Mouse (Mus musculus) granulocyte monocyte progenitor cell, adult 5-6 weeks (primary cell): ENCODE measurements at regions not wholly inside any gene's neighbourhood (a gene's known extent, or its start where the extent isn't known, plus 50 kb on each side); places are given as distances from the start of the nearest gene placed in this dataset.
"Not testable (repeated sequence)": the region's sequence is repeated elsewhere in the genome, so short reads cannot be mapped to it uniquely, and the experiment has no call there.

ENCODE experiments used
- ATAC-seq: replicated peaks from 2 replicates; pipeline ENCODE4 v1.8.0; 2016; ENCODE audit warnings: mild to moderate bottlenecking, moderate TSS enrichment, inconsistent platforms; ENCODE audit not compliant: poor library complexity, severe bottlenecking

DNA sequence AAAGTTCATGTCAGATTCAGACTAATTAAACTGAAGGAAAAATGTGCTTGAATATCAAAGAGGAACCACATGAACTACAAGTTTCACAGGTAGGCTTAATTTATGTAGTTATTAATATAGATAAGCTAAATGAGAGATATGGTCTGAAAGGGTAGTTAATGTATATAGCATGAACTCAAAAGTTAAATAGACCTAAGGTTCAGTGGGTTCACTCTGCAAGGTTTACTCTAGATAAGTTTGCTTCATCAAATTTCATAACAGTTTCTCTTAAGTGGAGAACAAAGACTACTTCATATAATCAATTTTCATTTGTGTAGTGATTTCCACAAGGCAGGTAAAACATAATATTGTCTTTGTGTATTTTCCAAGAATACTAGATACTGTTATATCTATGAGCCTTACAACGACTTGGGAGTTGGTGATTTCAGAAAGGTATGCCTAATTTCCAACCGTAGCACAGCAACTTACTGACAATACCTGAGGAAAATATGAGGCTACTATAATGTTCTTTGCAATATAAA, 656.2 kb downstream of the Trib2 start:
- no peak for ATAC-seq

DNA sequence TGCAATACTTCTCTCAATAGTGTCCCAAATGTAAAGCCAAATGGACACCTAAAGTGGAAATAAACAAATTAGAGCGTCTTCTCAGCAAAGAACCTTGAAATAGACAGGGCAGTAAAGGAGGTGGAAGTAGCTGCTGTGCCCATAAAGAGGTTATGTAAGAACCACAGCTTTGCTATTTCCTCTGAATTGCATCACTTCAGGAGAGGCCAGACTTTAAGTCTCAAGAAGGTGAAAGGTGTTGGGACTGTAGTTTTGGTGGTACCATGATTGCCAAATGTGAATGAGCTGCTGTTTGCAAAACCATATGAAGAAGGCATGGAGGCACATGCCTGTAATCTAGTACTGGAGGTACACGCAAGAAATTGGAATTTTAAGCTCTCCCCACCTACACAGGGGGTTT, 670.3 kb downstream of the Trib2 start:
- ATAC-seq: no peak

DNA sequence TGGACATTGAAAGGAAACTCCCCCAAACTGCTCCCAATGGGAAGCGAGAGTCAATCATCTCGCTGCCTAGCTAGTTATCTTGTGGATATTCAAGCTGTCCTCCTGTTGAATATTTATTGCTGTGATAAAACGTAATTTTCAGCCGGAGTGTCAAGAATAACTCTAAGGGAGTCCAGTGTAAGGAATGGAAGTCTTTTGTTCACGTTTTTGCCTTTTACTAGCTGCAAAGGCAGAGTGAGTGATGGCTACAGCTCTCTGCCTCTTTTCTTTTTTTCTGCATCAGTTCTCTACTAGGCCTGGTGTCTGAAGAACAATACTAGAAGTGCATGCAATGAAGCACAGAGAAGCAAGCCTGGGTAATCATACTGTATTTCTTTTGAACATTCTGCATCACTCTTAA, 679.7 kb downstream of the Trib2 start:
- ATAC-seq: no peak

DNA sequence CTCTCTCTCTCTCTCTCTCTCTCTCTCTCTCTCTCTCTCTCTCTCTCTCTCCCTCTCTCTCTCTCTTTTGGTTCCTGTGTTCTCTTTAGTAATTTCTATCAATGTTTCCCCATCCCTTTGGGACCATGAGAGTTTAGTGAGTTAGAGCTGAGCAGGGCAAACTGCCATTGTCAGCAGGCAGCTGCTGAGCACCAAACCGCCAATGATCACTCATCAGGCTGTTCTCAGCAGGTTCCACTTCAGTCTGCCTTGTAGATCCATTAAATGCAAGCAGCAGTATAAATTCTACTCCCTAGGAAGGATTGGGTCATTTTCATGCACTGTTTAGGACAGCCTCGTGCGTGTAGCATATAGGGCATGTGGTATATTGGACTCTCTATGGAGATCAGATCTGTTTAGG, 692.5 kb downstream of the Trib2 start:
- ATAC-seq: no peak

DNA sequence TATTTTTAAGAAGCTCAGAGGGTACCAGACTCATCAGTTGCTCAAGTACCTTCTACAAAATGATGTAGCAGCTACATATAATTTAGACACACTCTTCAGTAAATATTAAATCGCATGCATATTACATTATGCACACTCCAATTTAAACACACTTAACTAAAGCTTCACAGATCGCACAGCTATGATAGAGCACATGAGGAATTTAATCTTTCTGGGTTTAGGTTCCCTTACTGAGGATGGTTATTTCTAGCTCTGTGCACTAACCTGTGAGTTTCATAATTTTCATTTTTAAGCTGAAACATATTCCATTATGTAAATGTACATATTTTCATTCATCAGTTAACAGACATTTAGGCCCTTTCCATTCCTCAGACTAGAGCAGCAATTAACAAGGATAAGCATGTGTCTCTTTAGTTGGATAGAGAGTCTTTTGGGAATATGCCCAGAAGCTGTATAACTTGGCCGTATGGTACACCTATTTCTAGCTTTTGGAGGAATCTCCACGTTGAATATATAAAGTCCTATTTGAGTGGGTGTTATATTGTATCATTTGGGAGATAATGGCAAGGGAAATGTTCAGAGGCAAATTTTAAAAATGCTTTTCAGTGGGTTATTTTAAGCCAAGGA, 694.0 kb downstream of the Trib2 start:
- no peak for ATAC-seq

DNA sequence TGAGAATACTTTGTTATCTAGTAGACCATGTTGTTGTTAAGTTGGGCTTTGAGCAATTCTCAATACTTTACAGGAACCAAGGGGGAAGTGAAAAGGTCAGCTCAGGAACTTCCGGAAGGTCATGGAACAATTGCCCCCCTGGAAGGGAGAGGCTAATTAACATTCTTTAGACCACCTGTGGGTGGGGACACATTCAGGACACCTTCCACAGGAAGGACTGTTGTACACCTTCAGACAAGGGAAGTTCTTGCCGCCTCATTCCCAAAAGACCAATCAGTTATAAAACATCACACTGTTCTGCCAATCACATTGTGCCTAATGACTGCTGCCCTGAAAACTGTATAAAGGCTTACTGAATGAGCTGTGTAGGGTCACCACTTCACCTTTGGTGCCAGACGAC, 701.2 kb downstream of the Trib2 start:
- no peak for ATAC-seq

DNA sequence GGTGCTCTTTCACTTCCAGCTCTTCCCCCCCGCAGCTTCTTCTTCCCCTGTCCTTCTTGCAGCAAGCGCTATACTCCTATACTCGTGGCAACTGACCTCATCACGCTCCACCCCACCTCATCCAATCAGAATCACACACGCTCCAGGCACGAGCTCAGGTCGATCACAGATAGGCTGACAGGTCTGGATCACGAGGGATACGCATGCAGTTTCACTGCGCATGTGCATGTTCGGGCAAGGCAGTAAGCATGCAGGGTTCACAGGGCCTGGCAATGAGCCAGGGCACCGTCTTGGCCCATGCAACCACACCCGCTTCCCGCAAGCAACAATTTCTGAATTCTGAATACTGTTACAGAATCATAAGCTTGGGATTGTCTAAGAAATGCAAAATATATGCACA, 701.9 kb downstream of the Trib2 start:
- no peak for ATAC-seq

DNA sequence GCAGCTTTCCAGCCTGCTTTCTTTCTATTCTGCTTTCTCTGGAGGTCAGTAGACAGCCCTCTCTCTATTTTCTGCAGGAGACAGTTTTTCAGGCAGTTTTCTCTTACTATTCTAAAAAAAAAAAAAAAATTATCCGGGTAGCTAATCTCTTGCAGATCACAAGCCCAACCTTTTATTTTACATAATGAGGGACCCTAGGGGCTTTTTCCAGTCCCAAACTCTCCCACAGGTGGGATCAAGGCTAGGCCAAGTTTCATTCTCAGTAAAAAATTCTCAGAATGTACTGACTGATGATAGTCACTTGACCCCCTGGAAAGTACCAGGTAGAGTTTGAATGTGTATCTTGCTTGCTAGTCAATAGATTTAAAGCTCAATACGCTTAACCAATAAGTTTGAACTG, 705.7 kb downstream of the Trib2 start:
- no peak for ATAC-seq

DNA sequence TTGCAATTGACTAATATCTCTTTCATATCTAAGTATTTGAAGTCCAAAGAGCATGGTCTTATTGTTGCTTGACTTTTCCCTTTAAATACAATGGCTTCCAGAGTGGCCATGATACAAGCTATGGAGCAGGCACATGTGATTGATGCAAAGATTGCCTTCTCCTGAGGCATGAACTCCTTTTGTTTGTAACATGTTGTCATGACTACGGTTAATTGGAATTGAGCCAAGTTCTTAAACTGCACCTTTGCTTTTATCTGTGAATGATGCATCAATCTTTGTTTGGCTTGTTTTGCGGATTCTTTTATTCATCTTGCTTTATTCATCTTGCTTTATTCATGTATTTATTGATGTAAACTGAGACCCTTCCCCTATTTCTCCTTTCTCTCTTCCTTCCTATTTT, 711.8 kb downstream of the Trib2 start:
- ATAC-seq: no peak

DNA sequence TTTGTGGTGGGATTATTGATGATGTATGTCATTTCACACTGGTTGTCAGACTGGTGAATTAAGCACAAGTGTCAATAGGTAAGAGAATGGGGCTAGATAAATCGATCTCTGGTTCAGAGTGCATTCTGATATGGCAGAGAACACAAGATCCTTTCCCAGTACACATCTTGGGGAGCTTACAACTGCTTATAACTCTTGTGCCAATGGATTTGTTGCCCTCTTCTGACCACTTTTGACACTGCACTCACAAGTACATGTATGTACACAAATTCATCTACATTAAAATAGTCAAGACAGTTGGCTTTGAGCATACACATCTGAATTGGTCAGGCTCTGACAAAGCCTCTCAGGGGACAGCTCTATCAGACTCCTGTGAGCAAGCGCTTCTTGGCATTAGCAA, 738.1 kb downstream of the Trib2 start:
- ATAC-seq: no peak

DNA sequence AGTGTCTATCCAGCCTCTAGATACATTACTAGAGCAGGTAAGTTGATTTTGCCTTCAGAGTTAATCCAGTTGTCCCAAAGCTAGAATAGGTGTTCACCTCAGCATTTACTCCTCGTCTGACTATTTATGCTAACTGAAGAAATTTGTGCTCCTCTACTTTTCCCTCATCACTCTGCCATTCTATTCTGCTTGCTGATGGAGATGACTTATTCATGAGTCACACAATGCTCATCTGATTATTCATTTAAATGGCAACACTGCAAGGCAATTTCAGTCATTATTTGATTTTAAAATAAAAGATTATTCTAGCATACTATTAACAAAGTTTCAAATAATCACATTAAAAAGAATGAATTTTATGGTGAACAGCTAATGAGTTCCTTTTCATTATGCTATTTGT, 752.4 kb downstream of the Trib2 start:
- ATAC-seq: no peak

DNA sequence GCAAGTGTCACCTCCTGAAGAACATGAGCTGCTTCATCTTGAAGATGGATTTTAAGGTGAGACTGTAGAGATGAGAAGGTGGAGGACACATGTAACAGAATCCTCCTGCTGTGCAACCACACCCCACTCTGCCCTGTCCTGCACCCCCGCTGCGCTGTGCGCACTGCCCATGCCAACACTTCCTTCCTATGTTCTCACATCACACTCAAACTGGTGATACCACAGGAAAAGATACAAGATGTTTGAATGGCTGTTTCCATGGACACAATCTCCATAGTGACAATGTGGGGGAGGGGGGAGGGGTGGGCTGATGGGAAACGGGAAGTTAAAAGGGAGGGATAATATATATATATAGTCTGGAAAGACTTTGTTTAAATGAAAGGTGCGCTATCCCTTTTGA, 765.3 kb downstream of the Trib2 start:
- ATAC-seq: no peak

DNA sequence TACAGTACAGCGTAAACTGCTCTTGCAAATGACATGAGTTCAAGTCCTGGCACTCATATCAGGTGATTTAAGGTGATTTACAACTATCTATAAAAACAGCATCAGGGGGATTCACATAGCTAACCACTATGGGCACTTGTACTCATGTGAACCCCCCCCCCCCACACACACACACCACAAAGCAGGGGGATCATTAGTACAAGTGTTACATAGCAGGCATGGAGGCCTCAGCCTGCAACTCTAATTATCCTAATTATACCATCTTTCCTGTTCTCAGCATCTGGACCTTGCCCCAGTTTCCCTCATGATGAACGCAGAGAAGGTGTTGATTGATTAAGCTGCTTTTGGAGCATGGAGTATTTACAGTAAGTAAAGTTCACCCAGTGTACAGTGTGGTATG, 773.5 kb downstream of the Trib2 start:
- no peak for ATAC-seq

DNA sequence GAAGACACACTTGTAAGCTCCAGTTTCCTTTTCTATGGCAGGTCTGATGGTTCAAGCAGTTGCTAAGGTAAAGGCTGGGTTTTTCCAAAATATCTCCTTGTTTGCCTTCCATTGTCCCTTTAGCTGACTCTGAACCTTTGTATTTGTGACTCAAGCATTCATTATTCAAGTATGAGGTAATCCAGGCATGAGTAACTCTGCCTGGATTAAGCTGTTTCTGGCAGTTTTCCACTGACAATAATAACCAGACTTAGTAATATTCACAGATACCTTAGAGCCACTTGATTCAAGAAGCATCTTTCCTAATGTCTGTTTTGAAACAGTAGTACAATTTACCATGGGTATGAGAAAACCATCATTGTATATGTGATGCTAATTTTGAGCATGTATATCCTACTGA, 805.6 kb downstream of the Trib2 start:
- no peak for ATAC-seq

DNA sequence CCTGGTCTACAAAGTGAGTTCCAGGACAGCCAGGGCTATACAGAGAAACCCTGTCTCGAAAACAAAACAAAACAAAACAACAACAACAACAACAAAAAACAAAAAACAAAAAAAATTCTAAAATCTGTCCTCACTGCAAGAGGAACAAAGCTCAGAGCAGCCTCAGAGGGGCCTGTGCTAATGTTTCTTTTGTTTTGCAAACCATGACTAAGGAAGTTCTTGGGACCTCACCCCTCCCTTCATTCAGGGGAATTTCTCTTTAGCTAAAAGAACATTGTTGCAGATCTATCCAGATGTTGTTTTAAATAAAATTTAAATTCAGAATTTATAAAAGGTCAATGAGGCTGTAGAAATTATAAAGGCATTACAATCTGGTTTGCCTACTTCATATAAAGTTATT, 814.3 kb downstream of the Trib2 start:
- not testable (repeated sequence) for ATAC-seq
